Comparison of ENCODE assay signal across 7 mouse cellular contexts in genomic region chr4:145463553-145464253, GRCm38 (mm10). TPM values are rescaled to one million over a fixed set of nuclear protein-coding genes. Genes with fewer than 3 reads are reported as not detected.
DNase-seq lines count a peak whose midpoint lies in the region; ATAC-seq and TF ChIP-seq lines count a peak whose summit lies in the region.
"Not testable (repeated sequence)": the region's sequence is repeated elsewhere in the genome, so short reads cannot be mapped to it uniquely, and the experiment has no call there.

No protein-coding gene starts in this region.

- not testable (repeated sequence) for H3K4me1 ChIP-seq in forebrain, embryonic 10.5 days; heart, embryonic 16.5 days (ENCODE audit: control insufficient read depth, insufficient read depth, low read length); liver, embryonic 11.5 days (replicated peaks; ENCODE audit: control insufficient read depth, insufficient read depth, low read length); midbrain, embryonic 13.5 days (replicated peaks); spleen, adult 2 months (ENCODE audit: control insufficient read depth, insufficient read depth, insufficient read length)

- peak; percentile 12 for DNase-seq in adrenal gland, postnatal 10 days
- peak; percentile 26 for DNase-seq in forebrain, embryonic 10.5 days (ENCODE audit: extremely low spot score, low spot score)
- DNase-seq in kidney, adult 18-20 months, result peak; percentile 18
- peak; percentile 44 for DNase-seq in liver, embryonic 11.5 days (ENCODE audit: low spot score)
- not testable (repeated sequence) for DNase-seq in spleen, adult 2 months (ENCODE audit: low read depth in 1 of 2, low spot score in 2 of 2)

- 16% methylated on average over 68 of the region's 68 CpGs for WGBS in forebrain, embryonic 10.5 days
- 13% methylated on average over 66 of the region's 68 CpGs for WGBS in heart, embryonic 16.5 days
- WGBS in liver, embryonic 11.5 days, result 16% methylated on average over 66 of the region's 68 CpGs
- WGBS in midbrain, embryonic 13.5 days, result 17% methylated on average over 64 of the region's 68 CpGs
- WGBS in spleen, adult 2 months, result 28% methylated on average over 68 of the region's 68 CpGs

- not testable (repeated sequence) for H3K27me3 ChIP-seq in forebrain, embryonic 10.5 days (ENCODE audit: poor library complexity, severe bottlenecking); heart, embryonic 16.5 days (ENCODE audit: control insufficient read depth, insufficient read depth, low read length); liver, embryonic 11.5 days (replicated peaks; ENCODE audit: control insufficient read depth, insufficient read depth, low read length); midbrain, embryonic 13.5 days; spleen, adult 2 months (ENCODE audit: control insufficient read depth, insufficient read depth, low read length)

- H3K9ac ChIP-seq in heart, embryonic 16.5 days (ENCODE audit: low read length), result peak overlapping the region; percentile 46; the same call in 1 of the 2 replicates
- H3K9ac ChIP-seq in liver, embryonic 11.5 days (ENCODE audit: low read depth, low read length); midbrain, embryonic 13.5 days (replicated peaks): not testable (repeated sequence)

- H3K4me2 ChIP-seq in heart, embryonic 16.5 days (ENCODE audit: low read depth, low read length), result peak overlapping the region; percentile 66
- H3K4me2 ChIP-seq in liver, embryonic 11.5 days, result peak overlapping the region; percentile 67
- H3K4me2 ChIP-seq in midbrain, embryonic 13.5 days (replicated peaks), result peak overlapping the region; percentile 49

- TF ChIP-seq POLR2A in spleen, adult 2 months (IDR thresholded peaks at IDR 0.05; ENCODE audit: low read depth, low read length), result not testable (repeated sequence)

- H3K36me3 ChIP-seq in forebrain, embryonic 10.5 days (replicated peaks); heart, embryonic 16.5 days (ENCODE audit: control insufficient read depth, insufficient read depth); liver, embryonic 11.5 days (ENCODE audit: control insufficient read depth, insufficient read depth, low read length); midbrain, embryonic 13.5 days; spleen, adult 2 months (ENCODE audit: control insufficient read depth, insufficient read depth, low read length): not testable (repeated sequence)

- TF ChIP-seq CTCF in spleen, adult 2 months (IDR thresholded peaks at IDR 0.05; ENCODE audit: extremely low read depth, insufficient read depth, insufficient read length, insufficient replicate concordance), result not testable (repeated sequence)

- peaks cover 20% of the 10 kb centered on the region for H3K9me3 ChIP-seq in forebrain, embryonic 10.5 days
- not testable (repeated sequence) for H3K9me3 ChIP-seq in heart, embryonic 16.5 days (replicated peaks; ENCODE audit: control insufficient read depth, low read length); liver, embryonic 11.5 days (ENCODE audit: control insufficient read depth, low read length); midbrain, embryonic 13.5 days

- peak overlapping the region; percentile 48 for H3K4me3 ChIP-seq in forebrain, embryonic 10.5 days
- peak overlapping the region; percentile 47 for H3K4me3 ChIP-seq in heart, embryonic 16.5 days (ENCODE audit: low read length)
- peak overlapping the region; percentile 47 for H3K4me3 ChIP-seq in liver, embryonic 11.5 days (ENCODE audit: low read depth, low read length)
- peak overlapping the region; percentile 32 for H3K4me3 ChIP-seq in midbrain, embryonic 13.5 days (replicated peaks)
- H3K4me3 ChIP-seq in spleen, adult 2 months (ENCODE audit: extremely low read depth, insufficient read depth, insufficient read length), result peak overlapping the region; percentile 39

- ATAC-seq in heart, embryonic 16.5 days (replicated peaks; ENCODE audit: extremely low read depth, insufficient read depth, low FRiP score), result 0 out of 2 replicates have a peak, but pooled peaks have one; percentile 28
- ATAC-seq in liver, embryonic 11.5 days (replicated peaks; ENCODE audit: low FRiP score), result peak; percentile 62
- ATAC-seq in midbrain, embryonic 13.5 days, result not testable (repeated sequence)

- H3K27ac ChIP-seq in forebrain, embryonic 10.5 days; heart, embryonic 16.5 days (ENCODE audit: low read length); liver, embryonic 11.5 days (ENCODE audit: low read depth, low read length); midbrain, embryonic 13.5 days; spleen, adult 2 months (ENCODE audit: insufficient read depth, low read length): not testable (repeated sequence)

RNA-seq across cellular contexts. Expression of gene Zfp990, which starts 46.9 kb away (rescaled TPM):
- total RNA-seq in adrenal gland, postnatal 10 days (2021), result 1 to 10 TPM in 1 of 2 experiments, under 1 TPM in 1; 0.54 to 1.5 TPM
- polyA plus RNA-seq in forebrain, embryonic 10.5 days (2016; fragmentation: Nextera tagmentation; extraction: Ambion mirVana), result 0.07 TPM in 1 of 2 replicates, not detected in the other
- 0.05 TPM in 1 of 2 replicates, not detected in the other for polyA plus RNA-seq in heart, embryonic 16.5 days (2015; fragmentation: Nextera tagmentation; extraction: Ambion mirVana)
- polyA plus RNA-seq in liver, embryonic 11.5 days (2014; fragmentation: Nextera tagmentation; extraction: Ambion mirVana), result 0.12 and 0.23 TPM in 2 replicates
- not detected in 2 replicates for polyA plus RNA-seq in midbrain, embryonic 13.5 days (2015; fragmentation: Nextera tagmentation; extraction: Ambion mirVana)
- polyA plus RNA-seq in spleen, adult 2 months (2012; rRNA removed), result 0.23 TPM in 1 of 2 replicates, not detected in the other
